Mouse (Mus musculus): Measurements from ENCODE around the gene Gbx1.

- TF ChIP-seq USF2 (IDR thresholded peaks at IDR 0.05; ENCODE audit: borderline replicate concordance in 1 of 2, insufficient read depth in 1 of 2, low read depth in 1 of 2, low read length in 2 of 2) (no peak), CTCF (IDR thresholded peaks at IDR 0.05 in 2 of 3, conservative IDR thresholded peaks at IDR 0.05 in 1 of 3; ENCODE audit: control insufficient read depth in 1 of 3, insufficient read depth in 1 of 3, low read depth in 2 of 3, low read length in 3 of 3, poor library complexity in 1 of 3, severe bottlenecking in 1 of 3) (no peak), NRF1 (IDR thresholded peaks at IDR 0.05; ENCODE audit: insufficient read depth, low read depth, low read length, poor library complexity, severe bottlenecking) (no peak), E2F4 (IDR thresholded peaks at IDR 0.05; ENCODE audit: borderline replicate concordance, low read depth, low read length) (no peak), BHLHE40 (IDR thresholded peaks at IDR 0.05; ENCODE audit: borderline replicate concordance, low read depth, low read length) (no peak), TBP (IDR thresholded peaks at IDR 0.05; ENCODE audit: low read depth, low read length) (no peak), POLR2A (IDR thresholded peaks at IDR 0.05; ENCODE audit: control insufficient read depth in 1 of 2, insufficient read depth in 1 of 2, low read depth in 1 of 2, low read length in 2 of 2, poor library complexity in 1 of 2) (no peak), GATA1 (IDR thresholded peaks at IDR 0.05; ENCODE audit: low read depth, low read length) (no peak), MAZ (IDR thresholded peaks at IDR 0.05; ENCODE audit: low read depth, low read length) (no peak), SIN3A (IDR thresholded peaks at IDR 0.05; ENCODE audit: low read length) (no peak), NELFE (IDR thresholded peaks at IDR 0.05; ENCODE audit: low read depth, low read length) (no peak), RAD21 (IDR thresholded peaks at IDR 0.05; ENCODE audit: low read depth, low read length) (no peak)
These were observed 23.8 kb upstream of the Gbx1 start for GRCm38 (mm10) chr5:24550598-24551316.

Data from MEL (cell line).